Mouse (Mus musculus) WW6 (cell line): ENCODE measurements at regions not wholly inside any gene's neighbourhood (a gene's known extent, or its start where the extent isn't known, plus 50 kb on each side); places are given as distances from the start of the nearest gene placed in this dataset.

Source experiments
- DNase-seq: peaks from one replicate; pipeline ENCODE4 v3.0.0-alpha.2; 2013; ENCODE audit warnings: low read depth, low spot score

GRCm38 (mm10) chr1:142605224-142605623 lies 1035.2 kb upstream of the B3galt2 start:
- no peak for DNase-seq

DNA sequence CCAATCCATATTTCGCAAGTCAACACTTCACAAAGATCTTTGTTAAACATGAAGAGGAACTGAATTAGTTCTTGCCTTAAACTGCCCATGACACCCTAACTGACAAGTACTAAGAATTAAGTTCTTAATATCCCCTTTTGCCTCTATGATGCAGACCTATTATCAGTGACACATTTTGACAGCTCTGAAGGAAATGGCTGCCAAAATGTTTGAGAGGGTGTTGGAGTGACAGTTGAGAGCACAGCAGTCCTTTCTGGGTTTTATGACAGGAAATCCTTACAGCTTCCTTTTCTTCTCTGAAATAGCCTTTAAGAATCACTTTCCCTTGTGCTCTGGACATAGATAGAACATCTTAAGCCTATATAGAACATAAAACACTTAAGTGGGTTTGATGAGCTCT lies 1034.4 kb upstream of the B3galt2 start:
- DNase-seq: no peak

- DNase-seq: no peak
Observed at GRCm38 (mm10) chr1:142621464-142621863, 1019.0 kb upstream of the B3galt2 start.

- no peak for DNase-seq
Observed at GRCm38 (mm10) chr1:142624303-142624702, 1016.2 kb upstream of the B3galt2 start.

GRCm38 (mm10) chr1:142655289-142655688 lies 985.2 kb upstream of the B3galt2 start:
- no peak for DNase-seq

DNA sequence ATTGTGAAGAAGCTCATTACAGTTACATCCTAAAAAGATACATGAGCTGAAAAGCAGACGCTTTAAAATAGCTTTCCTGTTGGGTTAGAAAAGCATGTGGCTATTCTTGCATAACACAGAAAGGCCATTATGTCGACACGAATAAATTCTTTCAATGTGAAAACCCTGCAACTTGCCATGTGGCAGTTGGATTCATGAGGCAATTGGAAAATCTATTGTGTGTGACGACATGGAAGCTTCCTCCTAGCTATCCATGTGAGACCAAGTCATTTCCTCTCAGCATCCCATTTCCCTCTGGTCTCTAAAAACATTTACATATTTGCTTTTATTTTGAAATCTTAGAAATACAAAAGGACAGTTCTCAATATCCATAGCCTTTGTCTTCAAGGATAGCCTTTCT lies 975.2 kb upstream of the B3galt2 start:
- no peak for DNase-seq

DNA sequence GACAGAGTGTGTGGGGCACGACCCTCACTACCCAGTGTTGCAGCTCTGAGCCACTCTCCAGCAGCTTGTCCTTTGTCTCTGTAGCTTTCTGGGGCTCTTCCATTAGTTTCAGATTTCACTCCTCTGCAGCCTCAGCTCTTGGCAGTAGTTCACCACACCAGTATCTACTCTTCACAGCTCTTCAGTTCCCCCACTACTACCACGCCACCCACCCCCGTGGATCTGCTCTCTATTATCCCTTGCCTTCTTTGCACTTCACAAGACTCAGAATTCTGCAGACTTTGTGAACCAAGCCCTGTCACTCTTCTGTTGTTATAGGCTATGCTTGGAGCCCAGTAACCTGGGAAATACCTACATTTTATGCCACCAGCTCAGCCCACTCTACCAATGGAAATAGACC lies 960.5 kb upstream of the B3galt2 start:
- no peak for DNase-seq

DNA sequence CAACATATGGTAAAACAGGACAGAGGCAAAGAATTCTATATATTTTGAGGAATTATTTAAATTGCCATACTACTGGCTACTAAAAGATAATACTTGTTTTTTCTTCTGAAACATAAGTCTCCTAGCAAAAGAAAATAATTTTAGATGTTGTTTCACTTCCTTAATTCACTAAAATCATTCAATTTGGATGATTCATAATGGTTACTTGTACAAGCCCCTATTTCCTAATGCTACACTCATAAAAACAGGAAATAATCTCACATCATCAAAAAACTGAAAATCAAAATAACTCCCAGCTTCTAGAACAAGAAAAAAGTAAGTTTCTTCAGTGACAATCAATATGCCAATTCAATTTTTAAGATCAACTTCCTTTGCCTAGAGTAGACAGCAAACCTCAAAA lies 951.6 kb upstream of the B3galt2 start:
- no peak for DNase-seq

DNA sequence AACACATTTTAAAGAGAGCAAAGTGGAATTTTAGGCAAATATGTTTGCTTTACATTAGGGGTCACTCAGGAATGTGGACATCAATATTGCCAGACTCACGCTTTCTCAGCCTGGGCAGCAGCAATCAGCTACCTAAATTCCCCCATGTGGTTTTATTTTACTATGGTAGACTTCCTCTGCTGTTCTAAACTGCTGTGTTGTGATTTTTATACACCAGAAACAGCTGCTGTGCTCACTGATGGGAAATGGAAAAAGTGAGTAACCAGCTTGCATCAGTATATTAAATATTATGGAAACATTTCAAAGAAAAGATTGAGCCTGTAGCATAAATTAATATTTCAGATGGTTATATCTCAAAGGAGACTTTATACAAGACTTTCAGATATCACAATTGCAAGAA lies 945.3 kb upstream of the B3galt2 start:
- DNase-seq: no peak

DNA sequence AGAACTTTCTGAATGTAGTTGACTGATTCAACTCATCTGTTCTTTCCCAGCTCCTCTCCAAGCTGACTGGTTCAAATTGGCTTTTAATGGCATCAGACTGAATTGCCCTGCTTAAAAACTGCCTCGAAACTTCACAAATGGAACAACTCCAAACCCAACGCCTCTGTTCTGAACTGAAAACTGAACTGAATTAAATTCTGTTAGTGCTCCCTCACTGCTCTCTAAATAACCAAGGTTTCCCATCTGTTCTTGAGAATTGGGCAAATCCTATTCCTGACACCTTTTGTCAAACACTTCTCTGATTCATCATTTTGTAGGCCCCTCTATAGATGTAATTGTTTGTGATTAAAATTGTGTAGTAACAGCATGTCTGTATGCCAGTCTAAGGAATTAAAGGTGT lies 932.2 kb upstream of the B3galt2 start:
- DNase-seq: no peak

DNA sequence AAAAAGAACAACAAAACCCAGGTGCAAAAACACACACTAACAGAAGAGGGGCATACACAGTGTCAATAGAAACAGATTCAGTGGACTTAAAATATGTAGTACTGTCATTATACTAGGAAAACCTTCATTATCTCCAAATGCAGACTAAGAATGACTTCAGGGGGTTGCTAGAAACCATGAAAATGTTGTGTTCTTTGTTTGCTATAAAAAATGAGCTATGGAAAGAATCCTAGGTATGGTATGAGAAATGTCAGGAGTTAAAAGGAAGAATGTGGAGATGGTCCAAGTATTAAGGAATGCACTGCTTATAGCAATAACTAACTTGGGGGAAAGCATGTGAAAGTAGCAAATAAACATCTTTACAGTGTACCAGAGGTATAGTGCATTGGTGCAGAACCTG lies 910.2 kb upstream of the B3galt2 start:
- DNase-seq: no peak

GRCm38 (mm10) chr1:142734108-142734507 lies 906.4 kb upstream of the B3galt2 start:
- DNase-seq: no peak

DNA sequence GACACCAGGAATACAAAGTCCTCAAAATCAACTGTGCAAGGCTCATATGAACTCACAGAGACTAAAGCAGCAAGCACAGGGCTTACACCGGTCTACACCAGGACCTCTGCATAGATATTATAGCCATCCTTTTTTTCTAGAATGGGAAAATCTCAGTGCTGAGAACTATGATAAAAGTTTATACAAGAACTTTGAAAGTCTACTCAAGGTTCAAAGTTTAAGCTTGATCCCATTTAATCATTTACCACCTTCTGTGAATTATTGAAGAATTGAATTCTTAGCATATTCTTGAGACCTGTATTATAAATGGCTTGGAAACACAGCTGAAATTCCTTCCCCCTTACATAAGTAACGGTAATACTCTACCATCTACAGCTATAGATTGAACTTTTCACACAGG lies 902.1 kb upstream of the B3galt2 start:
- no peak for DNase-seq

GRCm38 (mm10) chr1:142742307-142742706 lies 898.2 kb upstream of the B3galt2 start:
- peak; percentile 42 for DNase-seq

DNA sequence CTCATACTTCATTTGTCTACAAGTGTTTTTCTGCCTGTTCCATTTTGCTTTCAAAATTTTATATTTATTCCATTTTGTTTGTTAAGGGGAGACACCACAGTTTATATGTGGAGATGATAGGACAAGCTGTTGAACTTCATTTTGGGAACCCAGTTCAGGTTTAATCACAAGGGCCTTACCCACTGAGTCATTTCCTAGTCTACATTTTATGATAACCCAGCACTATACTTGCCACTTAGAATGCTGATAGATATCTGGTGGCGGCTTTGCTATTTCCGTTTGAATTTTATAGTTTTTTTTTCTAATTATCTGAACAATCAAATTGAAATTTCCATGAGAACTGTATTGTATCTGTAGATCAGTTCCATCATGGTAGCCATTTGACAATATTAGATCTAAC lies 869.5 kb upstream of the B3galt2 start:
- DNase-seq: no peak
